Mouse (Mus musculus): ENCODE data around the gene Slc39a1.
A peak's percentile ranks its signal among the peaks of the same experiment; 100 is the strongest.

Gene Slc39a1

DNA sequence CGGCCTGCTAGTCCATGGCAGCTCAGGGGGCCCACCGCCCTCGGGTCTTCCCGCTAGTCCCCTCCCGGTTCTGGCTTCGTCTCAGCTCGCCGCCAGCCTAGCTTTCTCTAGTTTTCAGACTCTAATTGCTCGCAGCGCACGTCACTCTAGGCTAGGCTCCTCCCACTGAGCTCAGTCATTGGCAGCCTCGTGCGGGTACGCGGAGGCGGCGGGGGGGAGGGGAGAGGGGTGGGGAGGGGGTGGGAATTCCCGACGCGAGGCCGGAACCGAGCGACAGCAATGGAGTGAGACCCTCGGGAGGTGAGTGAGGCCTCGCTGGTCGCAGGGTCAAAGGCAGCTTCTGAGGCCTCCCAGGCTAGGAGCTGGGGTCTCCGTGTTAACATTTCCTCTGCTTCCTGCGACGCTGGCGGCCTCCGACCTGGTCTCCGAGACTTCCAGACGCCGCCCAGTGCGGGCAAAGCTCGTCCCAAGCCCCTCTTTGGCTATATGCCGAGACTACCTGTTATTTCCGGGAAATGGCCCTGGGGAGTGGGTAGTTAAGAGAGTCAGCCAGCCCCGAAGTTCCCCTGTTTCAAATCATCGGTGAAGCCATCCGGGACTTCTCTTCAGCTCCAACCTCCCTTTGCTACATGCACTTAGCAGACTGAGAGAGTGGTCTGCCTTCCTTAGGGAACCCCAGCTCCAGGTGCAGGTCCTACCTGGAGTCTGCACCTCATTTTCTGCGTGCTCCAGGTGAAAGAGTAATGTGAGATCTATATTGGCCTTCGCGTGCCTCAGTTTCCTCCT lies at the start of gene Slc39a1:
Gene Slc39a1 (plus strand): TSS at position 213 of the 786 bp plus-strand sequence.
- peak; percentile 91 for DNase-seq

DNA sequence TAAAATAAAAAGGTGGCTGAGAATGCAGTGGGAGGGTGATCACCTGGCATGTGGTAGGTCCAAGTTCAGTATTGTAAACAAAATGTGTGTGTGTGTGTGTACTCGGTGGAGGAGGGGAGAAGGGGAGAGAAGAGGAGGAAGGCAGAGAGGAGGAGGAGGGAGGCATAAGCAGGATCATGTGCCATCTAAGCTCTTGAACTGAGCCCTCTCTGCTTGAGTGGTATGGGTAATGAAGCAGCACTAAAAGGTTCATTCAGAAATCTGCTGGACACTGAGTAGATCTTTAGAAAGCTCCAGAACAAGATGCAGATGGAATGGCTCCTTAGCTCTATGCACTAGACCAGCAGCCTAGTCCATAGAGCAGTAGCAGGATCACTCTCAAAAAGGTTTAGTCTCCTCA lies 45.1 kb upstream of the Slc39a1 start:
- no peak for DNase-seq

DNA sequence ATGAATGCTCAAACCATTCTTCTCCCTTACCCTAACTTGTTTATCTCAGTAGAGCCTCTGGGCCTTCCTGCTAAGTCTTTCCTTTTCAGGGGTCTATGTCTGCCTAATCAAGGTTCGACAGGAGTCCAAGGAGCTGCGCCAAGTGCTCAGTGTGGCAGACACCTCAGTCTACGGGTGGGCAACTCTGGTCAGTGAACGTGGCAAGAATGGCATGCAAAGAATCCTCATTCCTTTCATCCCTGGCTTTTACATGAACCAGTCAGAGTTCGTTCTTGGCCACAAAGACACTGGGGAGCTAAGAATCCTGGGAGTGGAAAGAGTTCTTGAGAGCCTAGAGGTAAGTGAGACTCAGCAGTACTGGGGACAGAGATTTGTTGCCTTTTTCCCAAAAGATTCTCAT lies 44.4 kb upstream of the Slc39a1 start:
- DNase-seq, result no peak

DNA sequence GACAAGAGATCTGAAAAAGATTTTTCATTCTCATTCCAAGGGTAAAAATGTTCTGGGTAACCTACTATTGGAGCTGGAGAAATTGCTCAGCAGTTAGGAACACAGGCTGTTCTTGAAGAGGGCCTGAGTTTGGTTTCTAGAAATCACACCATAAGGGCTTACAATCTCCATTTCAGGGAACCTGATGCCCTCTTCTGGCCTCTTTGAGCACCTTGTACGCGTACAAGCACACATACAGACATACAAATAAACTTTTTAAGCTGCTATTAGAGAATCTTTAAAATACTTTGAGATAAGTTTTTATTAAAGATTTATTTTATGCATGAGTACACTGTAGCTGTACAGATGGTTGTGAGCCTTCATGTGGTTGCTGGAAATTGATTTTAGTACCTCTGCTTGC lies 43.4 kb upstream of the Slc39a1 start:
- DNase-seq, result no peak

DNA sequence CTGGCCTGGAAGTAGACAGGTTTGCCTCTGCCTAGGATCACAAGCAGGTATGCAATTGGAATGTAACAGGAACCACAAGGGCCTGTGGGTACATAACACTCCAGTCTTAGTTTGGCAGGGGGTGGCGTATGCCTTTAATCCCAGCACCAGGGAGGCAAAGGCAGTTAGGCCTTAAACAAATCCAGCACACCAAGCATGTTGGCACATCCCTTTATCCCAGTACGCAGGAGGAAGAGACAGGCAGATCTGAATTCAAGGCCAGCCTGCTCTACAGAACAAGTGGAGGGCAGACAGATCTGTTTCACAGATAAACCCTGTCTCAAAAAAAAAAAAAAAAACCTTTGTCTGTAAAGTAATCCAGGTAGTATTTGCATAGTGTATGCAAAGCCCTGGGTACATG lies 39.3 kb upstream of the Slc39a1 start:
- no peak for DNase-seq

DNA sequence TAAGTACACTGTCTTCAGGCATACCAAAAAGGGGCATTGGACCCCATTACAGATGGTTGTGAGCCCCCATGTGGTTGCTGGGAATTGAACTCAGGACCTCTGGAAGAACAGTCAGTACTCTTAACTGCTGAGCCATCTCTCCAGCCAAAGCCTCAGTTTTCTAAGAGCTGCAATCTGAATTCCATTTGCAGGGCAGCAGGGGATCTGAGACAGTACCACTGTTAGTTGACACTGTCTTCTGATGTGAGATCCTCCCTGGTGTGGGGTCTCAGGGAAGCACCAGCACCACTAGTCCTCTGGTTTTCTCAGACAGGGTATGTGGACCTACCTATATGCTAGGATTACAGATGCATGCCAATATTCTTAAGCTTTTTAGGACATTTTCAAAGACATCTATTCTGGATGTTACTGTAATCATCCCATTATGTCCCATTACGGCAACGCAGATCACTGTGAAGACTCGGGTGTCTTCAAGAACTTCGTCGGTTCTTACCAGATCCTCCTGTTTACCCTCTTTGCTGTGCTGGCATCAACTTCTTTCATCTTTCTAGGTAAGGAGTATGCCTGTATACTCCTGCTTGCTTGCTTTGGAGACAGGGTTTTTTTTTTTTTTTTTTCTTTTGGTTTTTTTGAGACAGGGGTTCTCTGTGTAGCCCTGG lies 37.9 kb upstream of the Slc39a1 start:
- DNase-seq, result no peak

DNA sequence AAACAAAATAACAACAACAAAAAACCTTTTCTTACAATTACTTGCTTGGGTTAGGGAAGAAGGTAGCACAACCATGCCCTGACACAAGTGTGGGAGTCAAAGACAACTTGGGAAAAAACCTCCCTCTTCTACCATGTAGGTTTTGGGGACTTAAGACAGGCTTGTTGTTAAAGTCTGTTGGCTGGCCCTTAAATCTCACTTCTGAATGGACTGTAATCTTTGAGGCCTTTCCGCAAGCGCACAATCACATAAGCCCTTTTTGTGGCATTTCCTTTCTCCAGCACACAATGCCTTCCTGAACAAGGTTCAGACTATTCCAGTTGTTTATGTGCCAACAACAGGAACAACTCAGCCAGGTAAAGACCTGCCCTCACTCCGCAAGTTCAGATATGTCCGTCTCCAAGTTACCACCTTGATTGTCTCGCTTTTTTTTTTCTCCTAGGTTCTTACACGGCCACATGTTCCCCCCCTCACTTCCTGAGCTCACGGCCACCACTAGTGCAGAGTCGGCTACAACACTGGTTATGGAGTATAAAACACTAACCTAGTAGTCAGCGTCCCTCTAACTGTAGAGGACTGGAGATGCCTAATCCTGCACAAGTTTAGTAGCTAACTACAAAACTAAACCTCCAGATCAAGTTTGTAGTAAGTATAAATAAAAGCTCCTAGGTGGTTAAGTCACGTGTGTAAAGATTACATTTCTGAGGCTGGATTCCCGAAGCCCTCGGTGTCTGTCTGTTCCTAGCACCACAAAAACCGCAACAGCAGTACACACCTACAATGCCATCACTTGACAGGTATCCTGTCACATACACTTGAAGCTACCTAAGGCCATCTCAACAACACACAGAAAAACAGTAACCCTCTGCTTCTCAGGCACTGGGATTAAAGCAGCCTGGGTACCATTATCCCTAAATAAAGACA lies 36.2 kb upstream of the Slc39a1 start:
- no peak for DNase-seq

DNA sequence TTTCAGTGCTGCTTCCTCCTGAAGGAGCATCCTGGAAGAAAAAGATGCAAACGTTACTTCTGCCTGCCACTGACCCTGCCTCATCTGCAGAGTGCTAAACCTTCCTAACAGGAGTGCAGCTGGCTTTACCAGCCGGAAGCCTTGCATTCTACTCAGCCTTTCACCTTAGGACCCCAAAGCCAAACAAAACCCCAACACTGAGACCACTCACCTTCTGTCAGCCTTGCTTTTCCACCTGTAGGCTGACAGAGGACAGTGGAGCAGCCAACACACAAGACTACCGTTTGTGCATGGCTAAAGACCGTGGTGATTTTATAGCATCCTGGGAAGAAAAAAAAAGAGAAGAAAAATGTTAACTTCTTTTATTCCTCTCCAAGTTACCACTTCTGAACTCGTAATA lies 35.2 kb upstream of the Slc39a1 start:
- DNase-seq, result no peak

DNA sequence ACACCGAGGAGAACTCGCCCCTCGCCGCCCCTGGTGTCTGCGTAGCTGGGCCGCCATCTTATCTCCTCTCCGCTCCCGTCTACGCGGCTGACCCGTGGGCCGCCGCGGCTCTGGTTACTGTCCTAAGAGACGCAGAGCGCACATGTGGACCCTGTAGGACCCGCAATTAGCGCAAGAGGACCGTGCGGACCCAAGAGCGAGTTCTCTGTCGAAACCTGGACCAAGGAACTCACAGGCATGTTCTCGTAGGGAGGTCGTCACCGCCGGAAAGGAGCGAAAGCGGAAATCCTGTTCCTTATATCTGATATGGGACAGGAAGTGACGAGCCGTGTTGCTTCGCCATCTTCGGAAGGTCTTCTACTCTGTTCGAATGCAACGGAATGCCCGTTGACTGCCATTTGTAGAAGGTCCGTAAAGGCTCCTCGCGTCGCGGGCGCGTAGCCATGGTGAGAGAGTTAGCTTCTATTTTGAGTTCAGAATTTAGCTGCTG lies 34.5 kb upstream of the Slc39a1 start, which contains the start of the genes Rps27 and Rab13:
Gene Rps27 (minus strand): TSS at position 275 of the 490 bp plus-strand sequence.
Gene Rab13 (plus strand): TSS at position 319 of the 490 bp plus-strand sequence.
- peak; percentile 81 for DNase-seq

DNA sequence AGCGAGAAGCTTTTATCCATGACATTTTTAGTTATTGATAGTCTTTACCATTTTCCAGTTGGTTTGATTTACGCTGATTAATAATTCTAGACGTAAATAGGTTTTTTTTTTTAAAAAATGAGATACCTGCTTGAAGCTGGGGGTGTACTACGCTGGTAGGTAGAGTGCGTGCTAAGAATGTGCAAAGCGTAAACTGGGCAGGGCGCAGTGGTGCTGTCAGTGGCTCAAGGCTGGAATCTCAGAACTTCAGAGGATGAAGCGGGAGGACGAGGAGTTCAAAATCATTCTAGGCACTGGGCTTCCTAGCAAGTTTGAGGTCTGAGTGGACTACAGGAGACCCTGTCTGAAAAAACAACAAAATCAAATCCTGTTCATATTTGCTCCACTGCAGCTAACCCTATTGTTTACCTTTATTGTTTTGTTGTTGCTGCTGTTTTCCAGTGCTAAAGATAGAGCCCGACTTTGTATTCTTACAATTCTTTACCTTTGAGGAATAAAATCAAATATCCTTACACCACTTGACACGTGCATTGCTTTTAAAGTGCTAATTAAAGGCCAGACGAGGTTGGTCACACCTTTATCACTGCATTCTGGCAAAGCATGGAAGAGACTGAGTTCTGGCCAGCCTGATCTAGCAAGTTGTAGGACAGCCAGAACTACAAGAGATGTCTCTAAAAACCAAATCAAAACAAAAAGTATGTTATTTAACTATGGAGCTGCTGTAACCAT lies 33.9 kb upstream of the Slc39a1 start:
- DNase-seq, result no peak

DNA sequence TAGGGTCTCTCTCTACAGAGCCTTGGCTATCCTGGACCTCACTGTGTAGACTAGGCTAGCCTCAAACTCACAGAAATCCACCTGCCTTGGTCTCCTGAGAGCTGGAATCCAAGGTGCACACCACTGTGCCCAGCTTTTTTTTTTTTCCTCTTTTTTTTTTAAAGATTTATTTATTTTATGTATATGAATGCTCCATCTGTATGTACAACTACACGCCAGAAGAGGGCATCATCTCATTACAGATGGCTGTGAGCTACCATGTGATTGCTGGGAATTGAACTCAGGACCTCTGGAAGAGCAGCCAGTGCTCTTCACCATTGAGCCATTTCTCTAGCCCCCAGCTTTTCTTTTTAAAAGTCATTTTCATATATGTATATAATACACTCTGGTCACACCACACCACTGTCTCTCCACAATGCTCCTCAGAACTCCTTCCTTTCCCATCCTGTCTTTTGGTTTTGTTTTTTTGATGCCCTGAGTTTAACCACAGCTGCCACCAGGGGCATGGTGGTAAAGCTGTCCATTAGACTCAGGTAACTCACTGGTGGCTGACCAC lies 32.1 kb upstream of the Slc39a1 start:
- no peak for DNase-seq

DNA sequence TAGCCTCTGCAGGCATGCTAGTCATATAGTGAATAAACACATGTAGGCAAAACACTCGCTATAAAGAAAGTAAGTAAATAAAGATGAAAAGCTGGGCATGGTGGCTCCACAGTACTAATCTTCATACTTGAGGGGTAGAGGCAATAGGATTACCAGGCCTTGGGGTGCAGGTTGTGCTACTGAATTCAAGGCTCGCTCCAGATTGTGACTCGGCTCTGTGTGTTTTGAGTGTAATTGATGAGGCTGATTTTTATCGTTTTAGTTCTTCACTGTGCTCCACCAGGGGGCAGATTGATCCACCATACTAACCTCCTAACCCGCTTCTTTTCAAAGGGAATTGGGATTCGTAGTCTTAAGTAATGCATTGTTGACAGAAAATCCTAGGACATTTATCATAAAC lies 27.9 kb upstream of the Slc39a1 start:
- DNase-seq, result peak; percentile 66

DNA sequence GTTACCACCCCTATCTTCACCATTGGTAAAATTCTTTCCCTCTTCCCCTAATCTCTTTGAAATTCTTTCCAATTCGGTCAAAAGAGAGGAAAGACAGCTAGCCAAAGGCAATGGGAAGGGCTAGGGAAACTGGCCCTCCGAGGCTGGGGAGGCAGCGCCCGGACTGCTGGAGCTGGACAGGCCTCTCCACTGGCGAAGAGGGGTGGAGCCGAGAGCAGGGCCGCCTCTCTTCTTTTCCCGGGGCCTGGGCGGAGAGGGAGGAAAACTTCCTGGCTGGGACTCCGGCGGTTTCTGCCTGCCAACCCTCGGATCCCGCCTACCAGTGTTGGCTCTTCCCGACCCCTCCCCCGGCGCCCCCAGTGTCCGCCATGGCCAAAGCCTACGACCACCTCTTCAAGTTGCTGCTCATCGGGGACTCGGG lies 27.4 kb upstream of the Slc39a1 start:
- peak; percentile 36 for DNase-seq

DNA sequence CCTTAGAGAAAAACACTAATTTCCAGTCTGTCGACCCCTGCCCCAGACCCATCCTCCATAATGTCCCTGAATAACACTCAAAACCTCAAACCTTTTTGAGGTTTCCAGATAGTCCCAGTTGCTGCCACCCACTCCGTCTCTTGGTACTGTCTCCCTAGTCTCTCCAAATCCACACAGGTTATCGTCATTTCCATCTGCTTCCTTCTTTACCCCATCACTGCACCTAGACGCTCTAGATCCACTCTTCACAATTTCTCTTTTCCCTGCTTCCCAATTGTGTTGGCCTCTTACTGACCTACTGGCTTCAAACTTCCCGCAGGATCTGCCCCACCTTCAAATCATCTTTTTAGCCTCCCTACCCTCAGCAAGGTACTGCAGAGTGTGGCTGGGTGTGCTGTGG lies 26.8 kb upstream of the Slc39a1 start:
- DNase-seq, result no peak

DNA sequence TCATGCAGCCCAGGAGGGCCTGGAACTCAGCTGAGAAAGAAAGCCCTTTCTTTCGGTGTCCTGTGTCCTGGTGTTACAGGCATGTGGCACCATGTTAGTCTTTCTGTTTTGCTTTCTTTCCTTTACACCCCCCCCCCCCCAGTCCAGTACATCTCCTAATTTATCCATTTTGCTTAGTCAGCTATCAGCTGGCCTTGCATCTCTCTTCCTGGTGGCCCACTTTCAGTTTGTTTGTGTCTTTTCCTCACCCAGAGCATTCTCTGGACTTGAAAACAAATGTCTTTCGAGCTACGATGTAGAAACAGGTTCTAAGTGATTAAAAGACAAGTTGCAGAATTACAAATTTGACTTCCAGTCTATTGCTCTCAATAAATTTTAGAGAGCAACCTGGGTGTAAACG lies 25.5 kb upstream of the Slc39a1 start:
- DNase-seq, result no peak

DNA sequence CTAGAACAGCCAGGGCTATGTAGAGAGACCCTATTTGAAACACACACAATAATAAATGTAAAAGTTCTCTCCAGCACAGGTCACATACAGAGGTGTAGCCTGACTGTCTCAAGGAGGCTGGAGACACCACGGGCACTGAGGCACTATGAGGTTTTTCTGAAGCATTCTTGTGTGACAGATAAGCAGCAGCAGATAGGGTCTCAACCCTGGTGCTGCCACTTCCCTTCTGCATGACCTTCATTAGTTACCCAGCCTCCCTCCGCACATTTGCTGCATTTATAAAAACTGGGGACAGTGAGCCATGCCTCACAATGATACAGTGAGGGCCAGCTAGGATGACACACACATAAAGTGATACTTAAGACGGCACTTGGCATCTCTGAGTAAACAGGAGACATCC lies 25.0 kb upstream of the Slc39a1 start:
- no peak for DNase-seq

DNA sequence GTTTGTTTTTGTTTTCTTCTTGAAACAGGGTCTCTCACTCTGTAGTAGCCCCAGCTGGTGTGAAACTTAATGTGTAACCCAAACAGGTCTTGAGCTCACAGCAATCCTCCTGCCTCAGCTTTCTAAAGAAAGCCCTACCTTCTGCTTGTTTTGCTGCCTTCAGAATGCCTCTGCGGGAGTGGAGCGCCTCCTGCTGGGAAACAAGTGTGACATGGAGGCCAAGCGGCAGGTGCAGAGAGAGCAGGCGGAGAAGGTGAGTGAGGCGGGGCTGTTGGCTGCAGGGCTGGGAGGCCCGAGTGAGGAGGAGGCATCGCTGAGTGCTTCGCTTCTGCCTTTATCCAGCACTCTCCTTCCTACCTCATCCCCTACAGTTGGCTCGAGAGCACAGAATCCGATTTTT lies 23.6 kb upstream of the Slc39a1 start:
- DNase-seq, result no peak

DNA sequence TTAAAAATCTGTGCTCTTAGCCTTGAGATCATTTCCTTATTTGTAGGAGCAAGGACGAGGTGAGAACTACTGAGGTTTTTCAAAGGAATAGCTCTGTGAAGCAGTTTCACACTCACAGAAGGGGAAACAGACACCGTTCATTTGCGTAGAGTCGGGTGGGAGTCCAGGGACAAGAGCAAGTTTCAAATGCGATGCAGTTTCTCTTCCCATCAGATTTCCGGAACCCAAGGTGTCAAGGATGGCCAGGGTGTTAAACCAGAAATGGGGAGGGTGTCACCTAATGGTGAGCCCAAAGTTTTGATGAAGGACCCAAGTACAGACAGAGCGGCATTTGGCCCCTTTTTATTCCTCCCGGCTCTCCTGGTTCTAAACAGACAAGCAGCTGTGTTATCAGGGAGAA lies 16.9 kb upstream of the Slc39a1 start:
- DNase-seq, result no peak

DNA sequence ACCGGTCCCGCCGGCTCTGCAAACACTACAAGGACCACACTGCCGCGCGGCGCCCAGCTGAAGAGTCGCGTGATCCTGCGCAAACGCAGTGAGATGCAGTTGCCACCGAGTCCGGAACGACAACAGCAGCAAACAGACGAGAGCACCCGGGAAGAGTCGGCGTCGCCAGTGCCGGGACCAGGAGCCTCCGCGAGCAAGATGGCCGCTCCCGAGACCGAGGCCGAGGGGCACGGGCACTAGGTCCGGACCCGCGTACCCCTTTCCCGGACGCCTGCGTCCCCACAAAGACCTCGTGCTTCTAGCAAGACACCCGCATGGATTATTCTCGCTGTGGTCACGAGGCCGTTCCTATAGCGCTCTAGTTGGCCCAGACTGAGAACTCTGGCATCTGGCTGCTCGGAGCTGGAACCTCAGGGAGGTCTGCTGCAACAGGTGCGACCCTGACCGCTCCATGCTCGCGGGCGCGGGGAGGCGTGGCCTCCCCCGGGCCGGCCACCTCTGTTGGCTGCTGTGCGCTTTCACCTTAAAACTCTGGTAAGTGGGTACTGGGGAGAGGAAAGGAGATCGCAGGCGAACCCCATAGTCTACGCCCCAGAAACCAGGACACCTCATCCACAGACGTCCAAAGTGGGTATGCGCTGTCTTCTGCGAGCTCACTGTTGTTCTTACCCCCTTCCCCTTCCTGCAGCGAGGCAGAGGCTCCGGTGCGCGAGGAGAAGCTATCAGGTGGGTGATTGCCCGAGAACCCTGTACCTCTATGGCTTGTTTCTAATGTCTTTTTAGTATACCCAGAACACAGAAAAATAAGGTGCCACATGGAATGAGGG lies 16.3 kb upstream of the Slc39a1 start, which contains the start of gene Jtb:
Gene Jtb (plus strand): TSS at position 91 of the 827 bp plus-strand sequence.
- DNase-seq, result peak; percentile 92

DNA sequence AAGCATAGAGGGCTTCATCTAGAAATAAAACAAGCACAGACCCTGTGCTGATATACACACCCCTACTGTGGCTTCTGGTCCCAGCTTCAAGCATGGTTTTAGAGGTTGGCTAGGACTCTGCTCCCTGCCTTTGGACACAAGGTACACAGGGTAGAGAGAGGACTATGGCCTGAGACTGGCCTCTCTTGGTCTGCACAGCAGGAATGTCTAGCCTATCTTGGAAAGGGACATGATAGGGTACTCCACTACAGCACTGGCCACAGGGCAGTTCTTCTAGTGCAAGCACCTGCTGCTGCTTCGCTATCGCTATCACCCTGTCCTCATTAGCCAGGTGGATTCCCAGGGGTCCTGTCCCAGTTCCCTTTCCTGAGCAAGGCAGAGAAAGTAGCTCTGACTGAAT lies 6.7 kb upstream of the Slc39a1 start:
- no peak for DNase-seq
